Mouse (Mus musculus): ENCODE measurements at regions not wholly inside any gene's neighbourhood (a gene's known extent, or its start where the extent isn't known, plus 50 kb on each side); places are given as distances from the start of the nearest gene placed in this dataset.
"Not testable (repeated sequence)": the region's sequence is repeated elsewhere in the genome, so short reads cannot be mapped to it uniquely, and the experiment has no call there.

- DNase-seq (ENCODE audit: extremely low spot score), result no peak
Measured at GRCm38 (mm10) chr8:98955803-98956202, 460.5 kb downstream of the Cdh8 start.

- no peak for DNase-seq (ENCODE audit: extremely low spot score)
Measured at GRCm38 (mm10) chr8:98913159-98913777, 503.0 kb downstream of the Cdh8 start.

- DNase-seq (ENCODE audit: extremely low spot score), result no peak
Measured at GRCm38 (mm10) chr8:98893331-98893730, 522.9 kb downstream of the Cdh8 start.

- no peak for DNase-seq (ENCODE audit: extremely low spot score)
Measured at GRCm38 (mm10) chr8:98861664-98862306, 554.5 kb downstream of the Cdh8 start.

GRCm38 (mm10) chr8:98861175-98861574 is 555.1 kb downstream of the Cdh8 start:
- DNase-seq (ENCODE audit: extremely low spot score), result no peak

- DNase-seq (ENCODE audit: extremely low spot score), result no peak
Measured at GRCm38 (mm10) chr8:98860416-98860815, 555.9 kb downstream of the Cdh8 start.

- DNase-seq (ENCODE audit: extremely low spot score), result no peak
Measured at GRCm38 (mm10) chr8:98829515-98829914, 586.8 kb downstream of the Cdh8 start.

GRCm38 (mm10) chr8:98829006-98829405 is 587.3 kb downstream of the Cdh8 start:
- DNase-seq (ENCODE audit: extremely low spot score), result no peak

GRCm38 (mm10) chr8:98811922-98812321 is 604.3 kb downstream of the Cdh8 start:
- no peak for DNase-seq (ENCODE audit: extremely low spot score)

- no peak for DNase-seq (ENCODE audit: extremely low spot score)
Measured at GRCm38 (mm10) chr8:98797445-98797844, 618.8 kb downstream of the Cdh8 start.

- no peak for DNase-seq (ENCODE audit: extremely low spot score)
Measured at GRCm38 (mm10) chr8:98767036-98767435, 649.2 kb downstream of the Cdh8 start.

- DNase-seq (ENCODE audit: extremely low spot score), result no peak
Measured at GRCm38 (mm10) chr8:98756596-98756995, 659.7 kb downstream of the Cdh8 start.

- DNase-seq (ENCODE audit: extremely low spot score), result no peak
Measured at GRCm38 (mm10) chr8:98755795-98756194, 660.5 kb downstream of the Cdh8 start.

GRCm38 (mm10) chr8:98752367-98752766 is 663.9 kb downstream of the Cdh8 start:
- DNase-seq (ENCODE audit: extremely low spot score), result peak; percentile 58

GRCm38 (mm10) chr8:98707753-98708152 is 708.5 kb downstream of the Cdh8 start:
- DNase-seq (ENCODE audit: extremely low spot score), result no peak

- no peak for DNase-seq (ENCODE audit: extremely low spot score)
Measured at GRCm38 (mm10) chr8:98706122-98706521, 710.1 kb downstream of the Cdh8 start.

GRCm38 (mm10) chr8:98685195-98685594 is 731.1 kb downstream of the Cdh8 start:
- no peak for DNase-seq (ENCODE audit: extremely low spot score)

- DNase-seq (ENCODE audit: extremely low spot score), result no peak
Measured at GRCm38 (mm10) chr8:98684531-98684930, 731.7 kb downstream of the Cdh8 start.

- DNase-seq (ENCODE audit: extremely low spot score), result no peak
Measured at GRCm38 (mm10) chr8:98680065-98680464, 736.2 kb downstream of the Cdh8 start.

- no peak for DNase-seq (ENCODE audit: extremely low spot score)
Measured at GRCm38 (mm10) chr8:98659287-98659686, 757.0 kb downstream of the Cdh8 start.

GRCm38 (mm10) chr8:98652316-98652715 is 764.0 kb downstream of the Cdh8 start:
- DNase-seq (ENCODE audit: extremely low spot score), result not testable (repeated sequence)

GRCm38 (mm10) chr8:98651010-98651409 is 765.3 kb downstream of the Cdh8 start:
- DNase-seq (ENCODE audit: extremely low spot score), result no peak

- DNase-seq (ENCODE audit: extremely low spot score), result no peak
Measured at GRCm38 (mm10) chr8:98628151-98628550, 788.1 kb downstream of the Cdh8 start.
